Mouse (Mus musculus) G1E (cell line): ENCODE measurements at regions not wholly inside any gene's neighbourhood (a gene's known extent, or its start where the extent isn't known, plus 50 kb on each side); places are given as distances from the start of the nearest gene placed in this dataset.

ENCODE experiments used
- CTCF ChIP-seq: IDR thresholded peaks from 2 replicates; pipeline ENCODE4 v1.5.1; 2012; ENCODE audit warnings: low read depth, low read length, inconsistent platforms, mixed read lengths
- GATA1 ChIP-seq: IDR thresholded peaks from 2 replicates; pipeline ENCODE4 v1.6.1; 2012; ENCODE audit warnings: borderline replicate concordance, low read length, inconsistent platforms, mixed read lengths
- GATA2 ChIP-seq: IDR thresholded peaks from 2 replicates; pipeline ENCODE4 v1.6.1; 2012; ENCODE audit warnings: low read depth, low read length, inconsistent platforms, borderline replicate concordance
- POLR2AphosphoS5 ChIP-seq: IDR thresholded peaks from 2 replicates; pipeline ENCODE4 v1.6.1; 2012; ENCODE audit warnings: low read depth, low read length, inconsistent platforms; ENCODE audit not compliant: insufficient replicate concordance
- TAL1 ChIP-seq: conservative IDR thresholded peaks from 2 replicates; pipeline ENCODE4 v1.6.1; 2012; ENCODE audit warnings: low read depth, low read length, inconsistent platforms, mixed read lengths

DNA sequence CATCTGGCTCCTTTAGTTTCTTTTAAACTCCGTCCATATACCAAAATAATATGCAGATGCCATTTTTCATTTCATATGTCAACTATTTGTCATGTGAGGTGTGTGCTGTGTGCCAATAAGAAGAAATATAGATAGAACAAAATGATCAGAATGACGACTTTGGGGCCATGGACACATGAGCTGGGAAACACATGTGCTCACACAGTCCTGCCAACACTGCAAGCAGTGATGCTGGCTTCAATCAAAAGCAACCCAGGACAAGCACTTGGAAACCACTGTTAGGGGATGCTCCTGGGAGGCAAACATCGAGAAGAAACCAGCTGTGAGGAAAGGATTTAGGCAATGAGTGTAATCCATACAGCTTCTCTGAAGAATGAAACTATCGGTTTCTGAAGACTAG lies 731.4 kb downstream of the Basp1 start:
- no peak for TF ChIP-seq CTCF
- TF ChIP-seq POLR2AphosphoS5 = no peak
- TF ChIP-seq GATA1 = no peak
- no peak for TF ChIP-seq TAL1
- TF ChIP-seq GATA2 = no peak
